Mouse (Mus musculus) midbrain, postnatal 0 days (tissue): ENCODE measurements around the gene Kifc3. TPM values are rescaled to one million over a fixed set of nuclear protein-coding genes. Genes with fewer than 3 reads are reported as not detected.

ENCODE experiments used
- ATAC-seq: fragments of 200-750 bp; cut with Nextera tagmentation; 2 replicates; pipeline ENCODE4 v1.8.0; 2017; ENCODE audit warnings: moderate number of reproducible peaks, mild to moderate bottlenecking, moderate TSS enrichment, moderate library complexity; ENCODE audit not compliant: low FRiP score
- DNase-seq: peaks from one replicate; pipeline ENCODE4 v3.0.0-alpha.2; 2015; ENCODE audit warnings: low spot score
- H3K27ac ChIP-seq: fragments of 300-500 bp; sonication (generic); 2 replicates; pipeline ENCODE4 v1.5.1; 2014; ENCODE audit warnings: low read depth, mild to moderate bottlenecking, low read length, mixed read lengths
- H3K27me3 ChIP-seq: fragments of 300-500 bp; sonication (generic); 2 replicates; pipeline ENCODE4 v1.6.1; 2014; ENCODE audit warnings: low read length, control low read depth, mixed read lengths; ENCODE audit not compliant: insufficient read depth
- H3K36me3 ChIP-seq: fragments of 300-500 bp; sonication (generic); 2 replicates; pipeline ENCODE4 v1.6.1; 2014; ENCODE audit warnings: low read length, control low read depth, mixed read lengths; ENCODE audit not compliant: insufficient read depth
- H3K4me1 ChIP-seq: fragments of 300-500 bp; sonication (generic); 2 replicates; pipeline ENCODE4 v1.6.1; 2014; ENCODE audit warnings: mild to moderate bottlenecking, control low read depth, antibody characterized with exemption, low read length, mixed read lengths; ENCODE audit not compliant: insufficient read depth
- H3K4me2 ChIP-seq: fragments of 300-500 bp; sonication (generic); 2 replicates; pipeline ENCODE4 v1.6.1; 2014; ENCODE audit warnings: low read depth, mild to moderate bottlenecking, low read length, mixed read lengths; ENCODE audit not compliant: poor library complexity, severe bottlenecking
- H3K4me3 ChIP-seq: fragments of 300-500 bp; sonication (generic); 2 replicates; pipeline ENCODE4 v1.5.1; 2014; ENCODE audit warnings: low read depth, mild to moderate bottlenecking, low read length, moderate library complexity
- H3K9ac ChIP-seq: fragments of 300-500 bp; sonication (generic); replicated peaks from 2 replicates; pipeline ENCODE4 v1.6.1; 2014; ENCODE audit warnings: mild to moderate bottlenecking, low read length, moderate library complexity, mixed read lengths; ENCODE audit not compliant: poor library complexity, severe bottlenecking
- H3K9me3 ChIP-seq: fragments of 300-500 bp; sonication (generic); 2 replicates; pipeline ENCODE4 v1.6.1; 2016; ENCODE audit warnings: low read length, control low read depth
- CTCF ChIP-seq: IDR thresholded peaks from 2 replicates; pipeline ENCODE4 v1.5.1; 2016; ENCODE audit warnings: antibody characterized with exemption, mild to moderate bottlenecking
- WGBS: fragments of 180-500 bp; shearing (Covaris S2); extraction: QIAGEN DNeasy Blood & Tissue Kit; methylation state at CpG from one replicate; pipeline ENCODE4 v1.1.7; 2014; 5-methylcytosine and 5-hydroxymethylcytosine counted together
- polyA plus RNA-seq: library from polyadenylated mRNA; unstranded; fragments of >200 nt; fragmentation: Nextera tagmentation; extraction: Ambion mirVana; gene quantifications from 2 replicates; pipeline ENCODE4 v1.2.1, GENCODE M21; 2015
- total RNA-seq: library from RNA; depleted of rRNA; stranded (reverse); fragments of >200 nt; gene quantifications from 2 replicates; pipeline ENCODE4 v1.2.3, GENCODE M21; 2014

Kifc3 gene
- total and polyA plus RNA-seq, 2 experiments from 2014 or later = 38.9 to 57.0 TPM

DNA sequence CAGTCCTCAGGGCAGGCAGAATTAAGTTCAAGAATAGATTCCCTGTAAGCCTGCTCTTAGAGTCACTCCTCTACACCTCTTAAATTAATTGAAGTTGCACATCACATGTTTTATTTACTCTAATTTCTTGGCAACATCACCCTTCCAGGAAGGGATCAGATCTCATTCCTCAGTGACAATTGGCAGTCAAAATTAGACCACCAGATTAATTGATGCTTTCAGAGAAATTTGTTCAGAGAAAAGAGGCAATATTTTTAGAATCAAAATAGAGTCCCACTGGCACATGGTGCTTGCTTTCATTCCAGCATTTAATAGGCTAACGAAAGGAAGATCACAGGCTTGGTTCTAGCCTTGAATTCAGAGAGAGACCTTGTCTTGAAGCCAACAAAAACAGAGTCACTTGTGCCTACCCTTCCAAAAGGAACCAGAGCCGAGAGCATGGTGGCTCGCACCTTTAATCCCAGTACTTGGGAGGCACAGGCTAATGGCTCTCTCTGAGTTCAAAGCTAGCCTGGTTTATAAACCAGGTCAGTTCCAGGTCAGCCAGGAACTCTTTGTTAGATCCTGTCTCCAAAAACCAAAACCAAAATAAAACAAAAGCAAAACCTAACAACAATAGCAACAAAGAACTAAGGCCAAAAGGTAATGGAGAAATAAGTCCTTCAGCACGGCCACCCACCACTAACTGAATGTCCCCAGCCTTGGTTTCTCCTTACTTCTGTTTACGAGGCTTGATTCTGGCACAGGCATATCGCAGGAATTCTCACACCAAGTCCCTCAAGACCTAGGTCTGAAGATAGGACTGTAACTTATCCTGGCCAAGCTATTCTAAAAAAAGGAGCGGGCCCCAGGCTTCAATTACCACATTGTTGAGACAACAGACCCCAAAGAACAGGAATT is 23.9 kb upstream of the Kifc3 start:
- no peak overlapping the region for H3K4me2 ChIP-seq
- ATAC-seq = no peak
- no peaks in the 10 kb centered on the region for H3K9me3 ChIP-seq
- WGBS = 70% methylated on average over 7 of the region's 7 CpGs
- no peaks in the 10 kb centered on the region for H3K4me1 ChIP-seq
- no peak for DNase-seq
- no peaks in the 10 kb centered on the region for H3K27me3 ChIP-seq
- TF ChIP-seq CTCF = no peak
- H3K27ac ChIP-seq = no peak overlapping the region
- H3K36me3 ChIP-seq = no peaks in the 10 kb centered on the region
- no peak overlapping the region for H3K4me3 ChIP-seq
- H3K9ac ChIP-seq = no peak overlapping the region

DNA sequence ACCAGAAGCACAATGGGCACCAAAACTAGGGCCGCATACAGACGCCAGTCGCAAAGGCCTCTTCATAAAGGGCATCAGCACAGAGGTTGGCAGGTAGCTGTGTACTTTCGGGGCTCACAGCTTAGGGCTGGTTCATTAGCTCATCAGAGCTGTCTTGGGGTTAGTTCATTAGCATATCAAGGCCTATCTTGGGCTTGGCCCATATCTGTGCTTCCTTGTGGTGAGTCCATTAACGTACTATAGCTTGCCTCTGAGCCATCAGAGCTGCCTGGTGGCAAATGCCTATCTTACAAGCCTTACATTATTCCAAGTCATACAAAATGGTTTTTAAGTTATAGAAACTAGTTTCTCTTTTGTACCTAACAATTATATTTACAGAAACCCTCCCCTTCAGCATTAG is 21.4 kb upstream of the Kifc3 start:
- Histone ChIP-seq H3K27ac (no peak overlapping the region), H3K27me3 (no peaks in the 10 kb centered on the region), H3K9ac (no peak overlapping the region), H3K9me3 (no peaks in the 10 kb centered on the region), H3K4me3 (no peak overlapping the region), H3K4me1 (peaks cover 3% of the 10 kb centered on the region; the same call in 1 of the 2 replicates), H3K4me2 (no peak overlapping the region), H3K36me3 (no peaks in the 10 kb centered on the region)
- ATAC-seq = no peak
- TF ChIP-seq CTCF = no peak
- WGBS = 83% methylated on average over 5 of the region's 5 CpGs
- no peak for DNase-seq

DNA sequence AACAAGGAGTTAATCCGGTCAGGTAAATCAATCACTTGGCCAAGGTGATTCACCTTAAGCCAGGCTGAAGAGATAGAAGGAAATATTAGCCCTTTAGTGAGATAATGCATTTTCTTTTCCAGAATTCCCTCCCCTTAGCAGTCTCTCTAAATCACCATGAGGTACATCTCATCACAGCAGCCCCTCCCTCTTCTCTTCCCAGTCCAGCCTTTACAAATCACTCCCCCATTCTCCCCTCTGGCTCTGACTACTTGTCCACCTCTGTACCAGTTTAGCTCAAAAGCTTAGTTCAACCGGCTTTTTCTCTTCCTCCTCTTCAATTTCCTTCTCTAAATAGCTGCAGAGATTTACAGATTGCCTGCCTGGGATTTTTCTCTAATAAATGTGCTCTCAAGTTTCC is 18.4 kb upstream of the Kifc3 start:
- Histone ChIP-seq H3K4me1 (peaks cover 3% of the 10 kb centered on the region; the same call in 1 of the 2 replicates), H3K27ac (no peak overlapping the region), H3K36me3 (no peaks in the 10 kb centered on the region), H3K27me3 (no peaks in the 10 kb centered on the region), H3K9ac (no peak overlapping the region), H3K4me3 (no peak overlapping the region), H3K9me3 (no peaks in the 10 kb centered on the region), H3K4me2 (no peak overlapping the region)
- TF ChIP-seq CTCF = no peak
- no peak for ATAC-seq
- 59% methylated on average over 2 of the region's 2 CpGs for WGBS
- no peak for DNase-seq

DNA sequence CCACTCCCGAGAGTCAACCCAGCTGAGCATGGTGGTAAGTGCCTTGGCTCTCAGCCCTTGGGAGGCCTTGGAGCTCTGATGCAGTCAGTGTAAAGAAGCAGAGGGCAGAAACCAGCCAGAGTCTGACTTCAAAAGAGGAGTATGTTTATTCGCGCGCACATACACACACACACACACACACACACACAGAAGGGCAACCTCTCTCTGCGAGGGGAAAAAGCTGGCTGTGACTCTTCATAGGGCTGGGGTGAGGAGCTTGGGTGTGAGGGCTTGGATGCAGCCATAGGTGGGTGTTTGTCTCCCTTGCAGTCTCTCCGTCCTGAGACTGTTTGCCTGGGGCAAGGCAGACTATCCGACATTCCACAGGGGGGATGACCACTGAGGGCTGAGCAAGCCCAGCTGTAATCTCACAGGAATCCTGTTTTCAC is 18.0 kb upstream of the Kifc3 start:
- WGBS = 55% methylated on average over 7 of the region's 7 CpGs

DNA sequence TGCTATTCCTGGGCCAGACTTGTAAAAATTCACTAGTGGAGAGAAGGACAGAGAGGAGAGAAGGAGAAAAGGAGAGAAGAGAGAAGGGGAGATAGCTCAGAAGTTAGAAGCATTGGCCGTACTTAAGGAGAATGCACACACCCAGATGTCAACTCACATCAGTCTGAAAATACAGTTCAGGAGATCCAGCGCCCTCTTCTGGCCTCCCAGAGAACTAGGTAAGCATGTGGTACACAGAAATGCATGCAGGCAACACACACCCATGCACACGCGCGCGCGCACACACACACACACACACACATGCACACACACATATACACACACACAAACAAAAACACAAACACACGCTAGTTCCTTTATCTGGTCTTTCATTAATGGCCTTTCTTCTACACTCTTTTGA is 17.0 kb upstream of the Kifc3 start:
- H3K9ac ChIP-seq = no peak overlapping the region
- H3K4me3 ChIP-seq = no peak overlapping the region
- H3K4me2 ChIP-seq = no peak overlapping the region
- no peaks in the 10 kb centered on the region for H3K27me3 ChIP-seq
- no peak overlapping the region for H3K27ac ChIP-seq
- no peaks in the 10 kb centered on the region for H3K36me3 ChIP-seq
- no peak for DNase-seq
- no peaks in the 10 kb centered on the region for H3K9me3 ChIP-seq
- no peak for ATAC-seq
- 88% methylated on average over 8 of the region's 8 CpGs for WGBS
- peaks cover 3% of the 10 kb centered on the region; the same call in 1 of the 2 replicates for H3K4me1 ChIP-seq
- peak; percentile 37 for TF ChIP-seq CTCF

More for the DNA sequence above, 18.0 kb upstream of the Kifc3 start:
- TF ChIP-seq CTCF = no peak
- Histone ChIP-seq H3K9ac (no peak overlapping the region), H3K36me3 (no peaks in the 10 kb centered on the region), H3K4me3 (no peak overlapping the region), H3K27ac (no peak overlapping the region), H3K9me3 (no peaks in the 10 kb centered on the region), H3K27me3 (no peaks in the 10 kb centered on the region), H3K4me2 (no peak overlapping the region), H3K4me1 (peaks cover 3% of the 10 kb centered on the region; the same call in 1 of the 2 replicates)
- DNase-seq = no peak
- ATAC-seq = no peak

DNA sequence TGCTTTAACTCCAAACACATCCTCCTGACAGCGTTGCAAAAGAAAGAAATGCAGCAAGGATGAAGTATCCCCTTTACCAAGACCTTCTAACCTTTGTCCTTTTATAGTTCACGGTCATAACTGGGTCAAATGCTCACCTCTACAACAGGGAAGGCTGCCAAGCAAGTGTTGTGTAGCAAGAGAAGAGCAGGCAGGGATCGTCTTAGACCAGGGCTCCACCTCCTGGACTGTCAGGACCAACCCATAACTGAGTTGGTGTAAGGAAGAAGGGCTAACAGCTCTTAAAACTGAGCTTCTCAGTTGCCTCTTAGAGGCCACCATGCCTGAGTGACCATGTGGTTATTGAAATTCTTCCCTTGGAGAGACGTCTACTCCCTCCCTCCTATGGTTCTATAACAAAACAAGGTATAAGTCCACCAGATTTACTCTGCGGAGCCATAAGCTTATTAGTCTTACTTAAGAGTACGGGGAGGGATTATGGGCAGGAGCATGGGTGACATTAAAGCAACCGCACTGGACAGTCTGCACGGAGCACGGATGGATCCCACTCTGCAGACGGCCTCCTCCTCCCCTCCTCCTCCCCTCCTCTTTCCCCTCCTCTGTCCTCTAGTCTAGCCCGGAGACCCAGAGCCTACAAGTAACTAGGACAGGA is 13.2 kb upstream of the Kifc3 start:
- H3K9ac ChIP-seq = no peak overlapping the region
- no peaks in the 10 kb centered on the region for H3K27me3 ChIP-seq
- TF ChIP-seq CTCF = peak; percentile 19; the same call in 1 of the 2 replicates
- H3K36me3 ChIP-seq = no peaks in the 10 kb centered on the region
- no peak for ATAC-seq
- no peak for DNase-seq
- H3K27ac ChIP-seq = no peak overlapping the region
- no peak overlapping the region for H3K4me3 ChIP-seq
- 54% methylated on average over 11 of the region's 11 CpGs for WGBS
- H3K4me1 ChIP-seq = peaks cover 3% of the 10 kb centered on the region; the same call in 1 of the 2 replicates
- no peaks in the 10 kb centered on the region for H3K9me3 ChIP-seq
- H3K4me2 ChIP-seq = no peak overlapping the region
